Mouse (Mus musculus) embryo, embryonic 10.5 days (tissue): ENCODE results near the gene Ttyh3.
A peak's percentile ranks its signal among the peaks of the same experiment; 100 is the strongest.

Source experiments
- DNase-seq: peaks from one replicate; pipeline ENCODE4 v3.0.0-alpha.2; 2015; ENCODE audit warnings: low spot score

Ttyh3 gene

GRCm38 (mm10) chr5:140609511-140610272, 39.1 kb downstream of the Ttyh3 start:
- peak; percentile 45 for DNase-seq

GRCm38 (mm10) chr5:140608634-140609015, 40.2 kb downstream of the Ttyh3 start:
- peak; percentile 74 for DNase-seq

- peak; percentile 48 for DNase-seq
Measured at GRCm38 (mm10) chr5:140607836-140608633, 40.8 kb downstream of the Ttyh3 start.

- peak; percentile 97 for DNase-seq
Measured at GRCm38 (mm10) chr5:140607001-140607835, 41.6 kb downstream of the Ttyh3 start, which contains the start of gene Lfng. Lfng (plus strand) TSS chr5:140607320.

GRCm38 (mm10) chr5:140606386-140606785, 42.4 kb downstream of the Ttyh3 start:
- peak; percentile 54 for DNase-seq

- DNase-seq: no peak
Measured at GRCm38 (mm10) chr5:140605228-140605627, 43.6 kb downstream of the Ttyh3 start.

GRCm38 (mm10) chr5:140604386-140604785, 44.4 kb downstream of the Ttyh3 start:
- no peak for DNase-seq

GRCm38 (mm10) chr5:140602540-140602939, 46.3 kb downstream of the Ttyh3 start:
- no peak for DNase-seq

- DNase-seq: no peak
Measured at GRCm38 (mm10) chr5:140601712-140602111, 47.1 kb downstream of the Ttyh3 start.

- DNase-seq: no peak
Measured at GRCm38 (mm10) chr5:140599939-140600338, 48.9 kb downstream of the Ttyh3 start.

- DNase-seq: no peak
Measured at GRCm38 (mm10) chr5:140597787-140598186, 51.0 kb downstream of the Ttyh3 start.

GRCm38 (mm10) chr5:140596927-140597588, 51.8 kb downstream of the Ttyh3 start:
- no peak for DNase-seq

GRCm38 (mm10) chr5:140596426-140596825, 52.4 kb downstream of the Ttyh3 start:
- no peak for DNase-seq

GRCm38 (mm10) chr5:140594846-140595245, 54.0 kb downstream of the Ttyh3 start:
- DNase-seq: no peak

- DNase-seq: no peak
Measured at GRCm38 (mm10) chr5:140589082-140589774, 59.6 kb downstream of the Ttyh3 start.

- peak; percentile 92 for DNase-seq
Measured at GRCm38 (mm10) chr5:140583732-140584368, 65.0 kb downstream of the Ttyh3 start.

GRCm38 (mm10) chr5:140582995-140583731, 65.7 kb downstream of the Ttyh3 start:
- DNase-seq: peak; percentile 52

GRCm38 (mm10) chr5:140581569-140581968, 67.3 kb downstream of the Ttyh3 start:
- peak; percentile 80 for DNase-seq

- DNase-seq: peak; percentile 87
Measured at GRCm38 (mm10) chr5:140579771-140580170, 69.1 kb downstream of the Ttyh3 start.

GRCm38 (mm10) chr5:140579221-140579620, 69.6 kb downstream of the Ttyh3 start:
- peak; percentile 36 for DNase-seq
